ENCODE assay signal across 8 mouse cellular contexts in the genomic region with DNA sequence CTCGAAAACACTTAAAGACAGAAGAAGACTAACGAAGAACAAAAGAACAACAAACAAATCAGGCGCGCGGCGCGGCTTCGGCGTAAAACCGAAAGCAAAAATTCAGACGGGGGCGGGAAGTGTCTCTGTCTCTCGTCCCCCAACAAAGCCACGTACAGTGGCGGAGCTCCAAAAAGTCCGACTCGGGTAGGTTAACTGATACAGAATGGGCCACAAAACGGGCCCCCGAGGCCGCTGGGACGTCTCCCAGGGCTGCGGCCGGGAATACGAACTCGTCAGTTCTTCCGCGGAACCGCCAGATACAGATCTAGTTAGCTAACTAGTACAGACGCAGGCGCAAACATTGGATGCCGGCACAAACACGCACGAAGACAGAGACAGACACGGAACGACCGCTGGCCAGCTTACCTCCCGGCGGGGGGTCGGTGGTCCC. TPM values are rescaled to one million over a fixed set of nuclear protein-coding genes. Genes with fewer than 3 reads are reported as not detected.
DNase-seq lines count a peak whose midpoint lies in the region; ATAC-seq and TF ChIP-seq lines count a peak whose summit lies in the region.
"Not testable (repeated sequence)": the region's sequence is repeated elsewhere in the genome, so short reads cannot be mapped to it uniquely, and the experiment has no call there.

No protein-coding gene starts in this region.

- H3K4me3 ChIP-seq in forebrain, embryonic 10.5 days: peak overlapping the region; percentile 39
- H3K4me3 ChIP-seq in heart, adult 2 months: peak overlapping the region; percentile 32
- H3K4me3 ChIP-seq in hindbrain, embryonic 15.5 days: peak overlapping the region; percentile 25
- peak overlapping the region; percentile 15 for H3K4me3 ChIP-seq in layer of hippocampus, adult 2 months
- peak overlapping the region; percentile 33 for H3K4me3 ChIP-seq in liver, embryonic 11.5 days (ENCODE audit: low read depth, low read length)
- peak overlapping the region; percentile 10; the same call in 1 of the 2 replicates for H3K4me3 ChIP-seq in midbrain, embryonic 14.5 days (replicated peaks; ENCODE audit: low read depth, low read length)

- DNase-seq in adrenal gland, adult 2 months: peak; percentile 63
- DNase-seq in forebrain, embryonic 10.5 days (ENCODE audit: extremely low spot score, low spot score); liver, embryonic 11.5 days (ENCODE audit: low spot score); midbrain, embryonic 14.5 days: not testable (repeated sequence)
- DNase-seq in heart, adult 2 months: peak; percentile 59 to 64
- peak; percentile 16 to 25 for DNase-seq in layer of hippocampus, adult 2 months (ENCODE audit: low spot score in 2 of 2)
- DNase-seq in spleen, postnatal 4 days (ENCODE audit: low spot score in 2 of 2): peak; percentile 24 to 74

- peaks cover 27% of the 10 kb centered on the region for H3K27me3 ChIP-seq in forebrain, embryonic 10.5 days (ENCODE audit: poor library complexity, severe bottlenecking)
- H3K27me3 ChIP-seq in heart, adult 2 months (ENCODE audit: control insufficient read depth, insufficient read depth, low read length); hindbrain, embryonic 15.5 days; liver, embryonic 11.5 days (replicated peaks; ENCODE audit: control insufficient read depth, insufficient read depth, low read length); midbrain, embryonic 14.5 days (ENCODE audit: control insufficient read depth, insufficient read depth, low read length): not testable (repeated sequence)

- not testable (repeated sequence) for H3K79me2 ChIP-seq in heart, adult 2 months (replicated peaks; ENCODE audit: control insufficient read depth, insufficient read depth, low read length)

- not testable (repeated sequence) for TF ChIP-seq POLR2A in heart, adult 2 months (IDR thresholded peaks at IDR 0.05; ENCODE audit: insufficient read depth, low read depth, low read length)

- not testable (repeated sequence) for ATAC-seq in hindbrain, embryonic 15.5 days (ENCODE audit: low FRiP score, low read depth); liver, embryonic 11.5 days (replicated peaks; ENCODE audit: low FRiP score); midbrain, embryonic 14.5 days (ENCODE audit: low FRiP score, low TSS enrichment)

- H3K36me3 ChIP-seq in forebrain, embryonic 10.5 days (replicated peaks); heart, adult 2 months (ENCODE audit: control insufficient read depth, insufficient read depth, low read length); hindbrain, embryonic 15.5 days; liver, embryonic 11.5 days (ENCODE audit: control insufficient read depth, insufficient read depth, low read length); midbrain, embryonic 14.5 days (ENCODE audit: control insufficient read depth, insufficient read depth, low read length): not testable (repeated sequence)

- WGBS in forebrain, embryonic 10.5 days: 38% methylated on average over 36 of the region's 39 CpGs
- WGBS in heart, adult 2 months: 54% methylated on average over 35 of the region's 39 CpGs
- 40% methylated on average over 25 of the region's 39 CpGs for WGBS in hindbrain, embryonic 15.5 days
- 44% methylated on average over 23 of the region's 39 CpGs for whole genome bisulfite sequencing in liver, embryonic 11.5 days
- WGBS in midbrain, embryonic 14.5 days: 41% methylated on average over 22 of the region's 39 CpGs

- not testable (repeated sequence) for H3K9me3 ChIP-seq in forebrain, embryonic 10.5 days; hindbrain, embryonic 15.5 days; liver, embryonic 11.5 days (ENCODE audit: control insufficient read depth, low read length); midbrain, embryonic 14.5 days (ENCODE audit: control insufficient read depth, low read length)

- H3K4me1 ChIP-seq in forebrain, embryonic 10.5 days; heart, adult 2 months (ENCODE audit: control insufficient read depth, insufficient read depth, low read length); hindbrain, embryonic 15.5 days (replicated peaks); liver, embryonic 11.5 days (replicated peaks; ENCODE audit: control insufficient read depth, insufficient read depth, low read length); midbrain, embryonic 14.5 days (ENCODE audit: control insufficient read depth, insufficient read depth, low read length): not testable (repeated sequence)

- TF ChIP-seq EP300 in heart, adult 2 months (IDR thresholded peaks at IDR 0.05; ENCODE audit: insufficient read depth, low read depth, low read length): not testable (repeated sequence)

- TF ChIP-seq CTCF in heart, adult 2 months (IDR thresholded peaks at IDR 0.05); layer of hippocampus, adult 2 months (conservative IDR thresholded peaks at IDR 0.05): not testable (repeated sequence)

- H3K27ac ChIP-seq in forebrain, embryonic 10.5 days; hindbrain, embryonic 15.5 days (replicated peaks); layer of hippocampus, adult 2 months; liver, embryonic 11.5 days (ENCODE audit: low read depth, low read length); midbrain, embryonic 14.5 days (replicated peaks; ENCODE audit: low read depth, low read length): not testable (repeated sequence)
- H3K27ac ChIP-seq in heart, adult 2 months: peak overlapping the region; percentile 1; the same call in 1 of the 2 replicates

- peak overlapping the region; percentile 55; the same call in 1 of the 2 replicates for H3K9ac ChIP-seq in heart, adult 2 months (ENCODE audit: low read depth, low read length)
- H3K9ac ChIP-seq in hindbrain, embryonic 15.5 days; liver, embryonic 11.5 days (ENCODE audit: low read depth, low read length); midbrain, embryonic 14.5 days (replicated peaks; ENCODE audit: low read length): not testable (repeated sequence)

- intact Hi-C loops in heart, adult 2 months (cut with DNase I): not testable (repeated sequence)

- peak overlapping the region; percentile 32 for H3K4me2 ChIP-seq in hindbrain, embryonic 15.5 days
- H3K4me2 ChIP-seq in liver, embryonic 11.5 days: not testable (repeated sequence)
- H3K4me2 ChIP-seq in midbrain, embryonic 14.5 days (ENCODE audit: low read length): peak overlapping the region; percentile 30; the same call in 1 of the 2 replicates

RNA-seq across cellular contexts. Expression of a gene that starts 31.4 kb away (rescaled TPM):
- 100 to 1,000 TPM in 1 of 2 experiments, 10 to 100 TPM in 1; 95.0 to 144 TPM for total RNA-seq in adrenal gland, adult 2 months (2021)
- polyA plus RNA-seq in adrenal gland, adult 2 months (2012; rRNA removed): 54.2 and 59.5 TPM in 2 replicates
- polyA plus RNA-seq in forebrain, embryonic 10.5 days (2016; fragmentation: Nextera tagmentation; extraction: Ambion mirVana): 16.6 and 19.2 TPM in 2 replicates
- total RNA-seq in heart, adult 2 months (2021): 100 to 1,000 TPM; 140 to 141 TPM
- polyA plus RNA-seq in heart, adult 2 months (2012; rRNA removed): 125 and 178 TPM in 2 replicates
- polyA plus RNA-seq in hindbrain, embryonic 15.5 days (2015; fragmentation: Nextera tagmentation; extraction: Ambion mirVana): 28.3 and 29.5 TPM in 2 replicates
- 10 to 100 TPM; 38.9 to 40.3 TPM for total RNA-seq in layer of hippocampus, adult 2 months (2021)
- 17.3 and 18.9 TPM in 2 replicates for polyA plus RNA-seq in liver, embryonic 11.5 days (2014; fragmentation: Nextera tagmentation; extraction: Ambion mirVana)
- polyA plus RNA-seq in midbrain, embryonic 14.5 days (2014; fragmentation: Nextera tagmentation; extraction: Ambion mirVana): 28.7 and 29.0 TPM in 2 replicates

RNA-seq across cellular contexts. Expression of a gene that starts 59.4 kb away (rescaled TPM):
- total RNA-seq in adrenal gland, adult 2 months (2021): 100 to 1,000 TPM; 168 to 250 TPM
- polyA plus RNA-seq in adrenal gland, adult 2 months (2012; rRNA removed): 25.2 and 37.0 TPM in 2 replicates
- 72.7 and 76.2 TPM in 2 replicates for polyA plus RNA-seq in forebrain, embryonic 10.5 days (2016; fragmentation: Nextera tagmentation; extraction: Ambion mirVana)
- total RNA-seq in heart, adult 2 months (2021): 10 to 100 TPM; 15.3 to 16.3 TPM
- 11.1 and 13.5 TPM in 2 replicates for polyA plus RNA-seq in heart, adult 2 months (2012; rRNA removed)
- 33.6 and 33.8 TPM in 2 replicates for polyA plus RNA-seq in hindbrain, embryonic 15.5 days (2015; fragmentation: Nextera tagmentation; extraction: Ambion mirVana)
- 10 to 100 TPM; 13.2 to 13.9 TPM for total RNA-seq in layer of hippocampus, adult 2 months (2021)
- 57.4 and 59.4 TPM in 2 replicates for polyA plus RNA-seq in liver, embryonic 11.5 days (2014; fragmentation: Nextera tagmentation; extraction: Ambion mirVana)
- polyA plus RNA-seq in midbrain, embryonic 14.5 days (2014; fragmentation: Nextera tagmentation; extraction: Ambion mirVana): 19.9 and 26.8 TPM in 2 replicates
